Mouse (Mus musculus) neural tube, postnatal 0 days (tissue): Measurements from ENCODE around the gene Gm11096. TPM values are rescaled to one million over a fixed set of nuclear protein-coding genes. Genes with fewer than 3 reads are reported as not detected.

ENCODE experiments used
- polyA plus RNA-seq: library from polyadenylated mRNA; unstranded; fragments of >200 nt; fragmentation: Nextera tagmentation; extraction: Ambion mirVana; gene quantifications from 2 replicates; pipeline ENCODE4 v1.2.1, GENCODE M21; 2015

Gm11096 gene
- polyA plus RNA-seq = not detected in 2 replicates

DNA sequence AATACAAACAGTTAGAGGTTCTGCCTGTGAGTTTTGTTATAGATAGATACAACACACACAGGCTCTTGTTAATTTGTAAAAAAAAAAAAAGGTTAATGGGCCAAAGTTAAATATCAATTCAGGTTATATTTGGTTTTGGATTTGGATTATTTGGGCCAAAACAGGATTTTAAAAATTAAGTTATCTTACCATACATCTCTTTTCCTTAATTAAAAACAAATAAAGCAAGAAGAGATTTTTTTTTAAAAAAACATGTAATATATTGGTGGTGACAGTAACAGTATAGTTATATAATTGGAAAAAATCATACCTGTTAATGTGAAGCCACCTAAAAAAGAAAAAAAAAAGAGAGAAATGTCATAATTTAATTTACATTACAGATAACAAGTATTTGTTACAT is at the start of gene Gm11096:
Gene Gm11096, plus strand, starts transcription at position 301 of the 400 bp plus-strand sequence.

